In genomic region chr6:113604432-113605223, GRCm38 (mm10) we compare ENCODE assay signal across 8 mouse cellular contexts. TPM values are rescaled to one million over a fixed set of nuclear protein-coding genes. Genes with fewer than 3 reads are reported as not detected.
DNase-seq lines count a peak whose midpoint lies in the region; ATAC-seq and TF ChIP-seq lines count a peak whose summit lies in the region.

Gene Brk1 (plus strand): TSS chr6:113604772.

- peak; percentile 71 for TF ChIP-seq POLR2A in heart, adult 2 months (IDR thresholded peaks at IDR 0.05; ENCODE audit: insufficient read depth, low read depth, low read length)
- peak; percentile 60; the same call in 1 of the 2 replicates for TF ChIP-seq POLR2A in limb, embryonic 14.5 days (IDR thresholded peaks at IDR 0.05; ENCODE audit: borderline replicate concordance, extremely low read depth, insufficient read depth, insufficient read length)

- H3K9me3 ChIP-seq in embryonic facial prominence, embryonic 13.5 days: no peaks in the 10 kb centered on the region
- no peaks in the 10 kb centered on the region for H3K9me3 ChIP-seq in limb, embryonic 14.5 days (ENCODE audit: control insufficient read depth, low read length)
- H3K9me3 ChIP-seq in midbrain, postnatal 0 days (ENCODE audit: low read length): no peaks in the 10 kb centered on the region

- peak; percentile 97 for DNase-seq in 3134 (ENCODE audit: extremely low read depth, insufficient read length, low spot score)
- peak; percentile 89 to 91 for DNase-seq in adrenal gland, postnatal 36 days
- DNase-seq in heart, adult 2 months: peak; percentile 92 to 93
- DNase-seq in kidney, adult 9 months: peak; percentile 88
- peak; percentile 92 for DNase-seq in limb, embryonic 14.5 days (ENCODE audit: low spot score)
- peak; percentile 96 for DNase-seq in midbrain, postnatal 0 days (ENCODE audit: low spot score)
- DNase-seq in spleen, postnatal 14 days (ENCODE audit: low spot score in 2 of 2): peak; percentile 67 to 77

- intact Hi-C loops in heart, adult 2 months (cut with DNase I): loop anchor here (1.0 to 5.0 kb wide), 3 partner anchors 20 to 121 kb away; partner anchors contain the start of genes Creld1, Emc3 and Fancd2

- peaks cover 14% of the 10 kb centered on the region for H3K4me1 ChIP-seq in embryonic facial prominence, embryonic 13.5 days
- H3K4me1 ChIP-seq in heart, adult 2 months (ENCODE audit: control insufficient read depth, insufficient read depth, low read length): peaks cover 4% of the 10 kb centered on the region
- H3K4me1 ChIP-seq in limb, embryonic 14.5 days (ENCODE audit: control insufficient read depth, insufficient read depth, low read length): peaks cover 14% of the 10 kb centered on the region
- peaks cover 7% of the 10 kb centered on the region; the same call in 1 of the 2 replicates for H3K4me1 ChIP-seq in midbrain, postnatal 0 days (ENCODE audit: insufficient read depth, low read length)

- peak within 1 kb of the TSS; percentile 92 for H3K4me3 ChIP-seq in embryonic facial prominence, embryonic 13.5 days
- peak within 1 kb of the TSS; percentile 87 for H3K4me3 ChIP-seq in heart, adult 2 months
- H3K4me3 ChIP-seq in limb, embryonic 14.5 days (replicated peaks; ENCODE audit: low read length): peak within 1 kb of the TSS; percentile 92
- H3K4me3 ChIP-seq in midbrain, postnatal 0 days (ENCODE audit: low read depth, low read length): peak within 1 kb of the TSS; percentile 95

- TF ChIP-seq CTCF in heart, adult 2 months (IDR thresholded peaks at IDR 0.05): peak; percentile 75
- peak; percentile 68 for TF ChIP-seq CTCF in midbrain, postnatal 0 days (IDR thresholded peaks at IDR 0.05)

- TF ChIP-seq EP300 in heart, adult 2 months (IDR thresholded peaks at IDR 0.05; ENCODE audit: insufficient read depth, low read depth, low read length): 0 out of 2 replicates have a peak, but pooled peaks have one; percentile 20

- peak within 1 kb of the TSS; percentile 67 for H3K4me2 ChIP-seq in embryonic facial prominence, embryonic 13.5 days
- peak within 1 kb of the TSS; percentile 72 for H3K4me2 ChIP-seq in limb, embryonic 14.5 days (replicated peaks; ENCODE audit: low read depth, low read length, severe bottlenecking)
- H3K4me2 ChIP-seq in midbrain, postnatal 0 days (ENCODE audit: low read depth, low read length, poor library complexity, severe bottlenecking): peak within 1 kb of the TSS; percentile 84

- H3K9ac ChIP-seq in embryonic facial prominence, embryonic 13.5 days: peak within 1 kb of the TSS; percentile 95
- H3K9ac ChIP-seq in heart, adult 2 months (ENCODE audit: low read depth, low read length): peak within 1 kb of the TSS; percentile 93
- peak within 1 kb of the TSS; percentile 90 for H3K9ac ChIP-seq in limb, embryonic 14.5 days (ENCODE audit: low read depth, low read length, severe bottlenecking)
- peak within 1 kb of the TSS; percentile 90 for H3K9ac ChIP-seq in midbrain, postnatal 0 days (replicated peaks; ENCODE audit: low read length, poor library complexity, severe bottlenecking)

- WGBS in embryonic facial prominence, embryonic 13.5 days: under 1% methylated on average over 64 of the region's 65 CpGs
- under 1% methylated on average over 65 of the region's 65 CpGs for WGBS in heart, adult 2 months
- 2% methylated on average over 54 of the region's 65 CpGs for WGBS in limb, embryonic 14.5 days
- under 1% methylated on average over 56 of the region's 65 CpGs for WGBS in midbrain, postnatal 0 days

- no peaks in the 10 kb centered on the region for H3K27me3 ChIP-seq in embryonic facial prominence, embryonic 13.5 days
- H3K27me3 ChIP-seq in heart, adult 2 months (ENCODE audit: control insufficient read depth, insufficient read depth, low read length): no peaks in the 10 kb centered on the region
- no peaks in the 10 kb centered on the region for H3K27me3 ChIP-seq in limb, embryonic 14.5 days (ENCODE audit: control insufficient read depth, insufficient read depth, low read length)
- H3K27me3 ChIP-seq in midbrain, postnatal 0 days (ENCODE audit: insufficient read depth, low read length): no peaks in the 10 kb centered on the region

- peak; percentile 90 for ATAC-seq in embryonic facial prominence, embryonic 13.5 days (ENCODE audit: insufficient number of reproducible peaks, insufficient read depth, low FRiP score, low TSS enrichment, low read depth)
- peak; percentile 94 for ATAC-seq in limb, embryonic 14.5 days (ENCODE audit: low FRiP score, low read depth)
- ATAC-seq in midbrain, postnatal 0 days (ENCODE audit: low FRiP score): peak; percentile 92

- peak within 1 kb of the TSS; percentile 78 for H3K27ac ChIP-seq in embryonic facial prominence, embryonic 13.5 days
- H3K27ac ChIP-seq in heart, adult 2 months: peak within 1 kb of the TSS; percentile 94
- peak within 1 kb of the TSS; percentile 74 for H3K27ac ChIP-seq in limb, embryonic 14.5 days (replicated peaks; ENCODE audit: low read depth, low read length)
- H3K27ac ChIP-seq in midbrain, postnatal 0 days (ENCODE audit: low read depth, low read length): peak within 1 kb of the TSS; percentile 86

- peaks cover 3% of the 10 kb centered on the region; the same call in 1 of the 2 replicates for H3K36me3 ChIP-seq in embryonic facial prominence, embryonic 13.5 days
- 0 out of 2 replicates have a peak, but pooled peaks cover 2% of the 10 kb centered on the region for H3K36me3 ChIP-seq in heart, adult 2 months (ENCODE audit: control insufficient read depth, insufficient read depth, low read length)
- 0 out of 2 replicates have a peak, but pooled peaks cover 8% of the 10 kb centered on the region for H3K36me3 ChIP-seq in limb, embryonic 14.5 days (ENCODE audit: control insufficient read depth, insufficient read depth, low read length)
- H3K36me3 ChIP-seq in midbrain, postnatal 0 days (ENCODE audit: insufficient read depth, low read length): no peaks in the 10 kb centered on the region

- H3K79me2 ChIP-seq in heart, adult 2 months (replicated peaks; ENCODE audit: control insufficient read depth, insufficient read depth, low read length): peaks cover 5% of the 10 kb centered on the region

RNA-seq across cellular contexts. Expression of gene Brk1, which starts in this region (rescaled TPM):
- total RNA-seq in adrenal gland, postnatal 36 days (2021): 100 to 1,000 TPM; 164 to 225 TPM
- polyA plus RNA-seq in embryonic facial prominence, embryonic 13.5 days (2015; fragmentation: Nextera tagmentation; extraction: Ambion mirVana): 233 and 240 TPM in 2 replicates
- total RNA-seq in heart, adult 2 months (2021): 10 to 100 TPM; 60.4 to 70.2 TPM
- 128 and 199 TPM in 2 replicates for polyA plus RNA-seq in heart, adult 2 months (2012; rRNA removed)
- 211 and 223 TPM in 2 replicates for polyA plus RNA-seq in limb, embryonic 14.5 days (2012; rRNA removed)
- 251 and 259 TPM in 2 replicates for polyA plus RNA-seq in limb, embryonic 14.5 days (2014; fragmentation: Nextera tagmentation; extraction: Ambion mirVana)
- total RNA-seq in midbrain, postnatal 0 days (2014; rRNA removed): 210 and 215 TPM in 2 replicates
- polyA plus RNA-seq in midbrain, postnatal 0 days (2015; fragmentation: Nextera tagmentation; extraction: Ambion mirVana): 284 and 289 TPM in 2 replicates

Comparison
In these comparisons a context has a peak if more than half of its experiments do, and no peak if none do; other contexts are left out.
1. Peak in every context shown above with its lines: DNase-seq, ATAC-seq, H3K4me3 ChIP-seq and H3K27ac ChIP-seq.